Mouse (Mus musculus): ENCODE measurements at regions not wholly inside any gene's neighbourhood (a gene's known extent, or its start where the extent isn't known, plus 50 kb on each side); places are given as distances from the start of the nearest gene placed in this dataset.
A peak's percentile ranks its signal among the peaks of the same experiment; 100 is the strongest.

GRCm38 (mm10) chr16:77835767-77836166 lies 233.9 kb upstream of the Gm11146 start:
- 51% methylated on average over 2 of the region's 2 CpGs for WGBS
- Histone ChIP-seq H3K4me1 (replicated peaks; ENCODE audit: control insufficient read depth, insufficient read depth, low read length) (no peaks in the 10 kb centered on the region), H3K4me3 (replicated peaks; ENCODE audit: low read length) (no peak overlapping the region), H3K27me3 (replicated peaks; ENCODE audit: control insufficient read depth, insufficient read depth, low read length) (no peaks in the 10 kb centered on the region), H3K4me2 (ENCODE audit: low read length) (no peak overlapping the region), H3K9me3 (ENCODE audit: control insufficient read depth, low read length) (no peaks in the 10 kb centered on the region), H3K27ac (ENCODE audit: low read length) (no peak overlapping the region; the same call in 1 of the 2 replicates), H3K9ac (replicated peaks; ENCODE audit: low read depth, low read length) (no peak overlapping the region), H3K36me3 (ENCODE audit: control insufficient read depth, insufficient read depth) (no peaks in the 10 kb centered on the region)
- ATAC-seq: peak; percentile 69

DNA sequence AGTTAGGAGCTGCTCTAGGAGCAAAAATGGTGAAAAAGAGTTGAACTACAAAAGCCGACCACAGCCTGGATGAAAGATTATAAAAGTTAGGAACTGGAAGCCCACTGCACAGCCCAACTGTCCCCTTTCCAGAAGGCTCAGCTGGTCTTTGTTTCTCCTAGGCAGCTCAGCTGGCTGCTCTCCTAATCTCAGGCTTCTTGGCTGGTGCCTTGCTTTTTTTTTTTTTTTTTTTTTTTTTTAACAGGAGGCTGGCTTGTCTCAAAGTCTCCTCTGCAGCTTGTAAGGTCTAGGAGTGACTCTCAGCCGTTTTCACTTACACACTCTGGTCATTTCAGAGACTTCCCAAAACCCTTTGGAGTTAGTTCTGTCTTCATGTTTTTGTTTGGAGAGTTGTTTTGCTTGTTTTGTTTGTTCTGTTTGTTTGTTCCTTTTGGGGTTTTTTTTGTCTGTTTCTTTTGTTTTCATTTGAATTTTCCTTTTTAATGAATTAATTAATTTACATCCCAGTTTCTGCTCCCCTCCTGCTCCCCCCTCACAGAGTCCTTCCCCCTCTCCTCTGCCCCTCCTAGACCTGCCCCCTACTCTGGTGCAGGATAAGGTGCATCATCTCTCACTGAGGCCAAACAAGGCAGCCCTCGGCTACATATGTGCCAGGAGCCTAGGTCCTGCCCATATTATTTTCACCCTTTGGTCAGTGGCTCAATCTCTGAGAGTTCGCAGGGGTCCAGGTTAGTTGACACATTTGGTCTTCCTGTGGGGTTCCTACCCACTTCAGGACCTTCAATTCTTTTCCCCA lies 225.6 kb upstream of the Gm11146 start:
- Histone ChIP-seq H3K4me1 (replicated peaks; ENCODE audit: control insufficient read depth, insufficient read depth, low read length) (peaks cover 3% of the 10 kb centered on the region), H3K4me3 (replicated peaks; ENCODE audit: low read length) (no peak overlapping the region), H3K27ac (ENCODE audit: low read length) (peak overlapping the region; percentile 44; the same call in 1 of the 2 replicates), H3K9me3 (ENCODE audit: control insufficient read depth, low read length) (no peaks in the 10 kb centered on the region), H3K9ac (replicated peaks; ENCODE audit: low read depth, low read length) (no peak overlapping the region), H3K36me3 (ENCODE audit: control insufficient read depth, insufficient read depth) (no peaks in the 10 kb centered on the region), H3K4me2 (ENCODE audit: low read length) (no peak overlapping the region), H3K27me3 (replicated peaks; ENCODE audit: control insufficient read depth, insufficient read depth, low read length) (no peaks in the 10 kb centered on the region)
- ATAC-seq: peak; percentile 89
- 47% methylated on average over 4 of the region's 4 CpGs for WGBS

GRCm38 (mm10) chr16:77799709-77800108 lies 197.8 kb upstream of the Gm11146 start:
- H3K4me1 ChIP-seq (replicated peaks; ENCODE audit: control insufficient read depth, insufficient read depth, low read length): no peaks in the 10 kb centered on the region
- 44% methylated on average over 5 of the region's 5 CpGs for WGBS
- H3K36me3 ChIP-seq (ENCODE audit: control insufficient read depth, insufficient read depth): no peaks in the 10 kb centered on the region
- H3K27me3 ChIP-seq (replicated peaks; ENCODE audit: control insufficient read depth, insufficient read depth, low read length): no peaks in the 10 kb centered on the region
- no peak overlapping the region for H3K27ac ChIP-seq (ENCODE audit: low read length)
- no peak overlapping the region for H3K9ac ChIP-seq (replicated peaks; ENCODE audit: low read depth, low read length)
- H3K9me3 ChIP-seq (ENCODE audit: control insufficient read depth, low read length): no peaks in the 10 kb centered on the region
- no peak overlapping the region for H3K4me2 ChIP-seq (ENCODE audit: low read length)
- no peak overlapping the region for H3K4me3 ChIP-seq (replicated peaks; ENCODE audit: low read length)
- peak; percentile 82 for ATAC-seq

GRCm38 (mm10) chr16:77796926-77797325 lies 195.0 kb upstream of the Gm11146 start:
- H3K4me3 ChIP-seq (replicated peaks; ENCODE audit: low read length): no peak overlapping the region
- H3K9me3 ChIP-seq (ENCODE audit: control insufficient read depth, low read length): no peaks in the 10 kb centered on the region
- H3K4me1 ChIP-seq (replicated peaks; ENCODE audit: control insufficient read depth, insufficient read depth, low read length): no peaks in the 10 kb centered on the region
- no peak overlapping the region for H3K9ac ChIP-seq (replicated peaks; ENCODE audit: low read depth, low read length)
- H3K36me3 ChIP-seq (ENCODE audit: control insufficient read depth, insufficient read depth): no peaks in the 10 kb centered on the region
- WGBS: 69% methylated on average over 4 of the region's 4 CpGs
- H3K27me3 ChIP-seq (replicated peaks; ENCODE audit: control insufficient read depth, insufficient read depth, low read length): no peaks in the 10 kb centered on the region
- no peak overlapping the region for H3K27ac ChIP-seq (ENCODE audit: low read length)
- ATAC-seq: no peak
- no peak overlapping the region for H3K4me2 ChIP-seq (ENCODE audit: low read length)

- no peaks in the 10 kb centered on the region for H3K36me3 ChIP-seq (ENCODE audit: control insufficient read depth, insufficient read depth)
- peak overlapping the region; percentile 96 for H3K27ac ChIP-seq (ENCODE audit: low read length)
- no peak for ATAC-seq
- H3K9ac ChIP-seq (replicated peaks; ENCODE audit: low read depth, low read length): no peak overlapping the region; the same call in 1 of the 2 replicates
- WGBS: 52% methylated on average over 5 of the region's 5 CpGs
- H3K9me3 ChIP-seq (ENCODE audit: control insufficient read depth, low read length): no peaks in the 10 kb centered on the region
- no peak overlapping the region for H3K4me3 ChIP-seq (replicated peaks; ENCODE audit: low read length)
- no peak overlapping the region for H3K4me2 ChIP-seq (ENCODE audit: low read length)
- H3K4me1 ChIP-seq (replicated peaks; ENCODE audit: control insufficient read depth, insufficient read depth, low read length): peaks cover 21% of the 10 kb centered on the region
- no peaks in the 10 kb centered on the region for H3K27me3 ChIP-seq (replicated peaks; ENCODE audit: control insufficient read depth, insufficient read depth, low read length)
These were observed 187.8 kb upstream of the Gm11146 start for GRCm38 (mm10) chr16:77789652-77790051.

DNA sequence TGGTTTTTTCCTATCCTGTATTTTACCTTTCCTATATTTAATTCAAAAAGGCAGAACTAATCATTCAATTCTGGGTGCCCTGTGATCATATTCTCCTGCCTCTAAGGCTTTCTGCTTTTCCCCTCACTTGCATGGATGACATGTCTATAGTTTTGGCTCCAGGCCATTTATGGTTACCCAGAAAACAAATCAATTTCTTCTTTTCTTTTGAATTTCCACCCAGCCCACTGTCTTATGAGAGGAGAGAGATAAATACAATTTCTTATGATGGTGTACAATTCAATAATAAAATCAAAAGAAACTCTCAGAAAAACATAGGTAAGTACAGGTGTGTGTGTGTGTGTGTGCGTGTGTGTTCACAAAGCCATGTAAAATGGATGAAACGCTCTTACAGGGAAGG lies 187.3 kb upstream of the Gm11146 start:
- no peaks in the 10 kb centered on the region for H3K27me3 ChIP-seq (replicated peaks; ENCODE audit: control insufficient read depth, insufficient read depth, low read length)
- ATAC-seq: no peak
- H3K36me3 ChIP-seq (ENCODE audit: control insufficient read depth, insufficient read depth): no peaks in the 10 kb centered on the region
- no peak overlapping the region; the same call in none of the 2 replicates for H3K9ac ChIP-seq (replicated peaks; ENCODE audit: low read depth, low read length)
- no peaks in the 10 kb centered on the region for H3K9me3 ChIP-seq (ENCODE audit: control insufficient read depth, low read length)
- H3K4me2 ChIP-seq (ENCODE audit: low read length): no peak overlapping the region
- WGBS: 74% methylated on average over 2 of the region's 2 CpGs
- H3K4me1 ChIP-seq (replicated peaks; ENCODE audit: control insufficient read depth, insufficient read depth, low read length): peaks cover 21% of the 10 kb centered on the region
- H3K27ac ChIP-seq (ENCODE audit: low read length): peak overlapping the region; percentile 96
- no peak overlapping the region for H3K4me3 ChIP-seq (replicated peaks; ENCODE audit: low read length)

DNA sequence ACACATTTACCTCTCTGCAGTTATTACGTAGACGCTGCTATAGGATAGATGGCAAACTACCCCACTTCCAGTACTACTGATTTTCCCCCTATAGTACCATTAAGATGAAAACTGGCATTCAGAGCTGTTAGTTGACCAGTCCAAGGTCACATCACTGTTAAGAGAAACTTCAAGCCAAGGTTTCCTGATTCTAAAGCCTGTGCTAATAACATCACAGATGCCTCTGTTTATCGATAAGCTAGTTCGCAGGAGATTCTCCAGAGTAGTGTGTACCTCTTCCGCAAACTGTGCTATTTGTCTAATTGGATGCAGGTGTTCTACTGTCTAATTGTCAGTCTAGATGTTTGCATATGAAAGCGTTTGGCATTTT lies 186.9 kb upstream of the Gm11146 start:
- no peaks in the 10 kb centered on the region for H3K9me3 ChIP-seq (ENCODE audit: control insufficient read depth, low read length)
- peak; percentile 10 for ATAC-seq

GRCm38 (mm10) chr16:77788041-77788780 lies 186.3 kb upstream of the Gm11146 start:
- WGBS: 30% methylated on average over 20 of the region's 20 CpGs
- peak overlapping the region; percentile 96 for H3K27ac ChIP-seq (ENCODE audit: low read length)
- H3K9me3 ChIP-seq (ENCODE audit: control insufficient read depth, low read length): no peaks in the 10 kb centered on the region
- peak overlapping the region; percentile 62 for H3K9ac ChIP-seq (replicated peaks; ENCODE audit: low read depth, low read length)
- peak overlapping the region; percentile 24 for H3K4me3 ChIP-seq (replicated peaks; ENCODE audit: low read length)
- H3K4me2 ChIP-seq (ENCODE audit: low read length): peak overlapping the region; percentile 47
- H3K36me3 ChIP-seq (ENCODE audit: control insufficient read depth, insufficient read depth): no peaks in the 10 kb centered on the region
- no peaks in the 10 kb centered on the region for H3K27me3 ChIP-seq (replicated peaks; ENCODE audit: control insufficient read depth, insufficient read depth, low read length)
- peak; percentile 96 for ATAC-seq
- peaks cover 21% of the 10 kb centered on the region for H3K4me1 ChIP-seq (replicated peaks; ENCODE audit: control insufficient read depth, insufficient read depth, low read length)

More for the DNA sequence above, 186.9 kb upstream of the Gm11146 start:
- H3K27ac ChIP-seq (ENCODE audit: low read length): peak overlapping the region; percentile 96
- 52% methylated on average over 6 of the region's 6 CpGs for WGBS
- H3K36me3 ChIP-seq (ENCODE audit: control insufficient read depth, insufficient read depth): no peaks in the 10 kb centered on the region
- peaks cover 21% of the 10 kb centered on the region for H3K4me1 ChIP-seq (replicated peaks; ENCODE audit: control insufficient read depth, insufficient read depth, low read length)
- H3K9ac ChIP-seq (replicated peaks; ENCODE audit: low read depth, low read length): peak overlapping the region; percentile 23; the same call in 1 of the 2 replicates
- no peaks in the 10 kb centered on the region for H3K27me3 ChIP-seq (replicated peaks; ENCODE audit: control insufficient read depth, insufficient read depth, low read length)
- H3K4me3 ChIP-seq (replicated peaks; ENCODE audit: low read length): no peak overlapping the region
- H3K4me2 ChIP-seq (ENCODE audit: low read length): no peak overlapping the region

DNA sequence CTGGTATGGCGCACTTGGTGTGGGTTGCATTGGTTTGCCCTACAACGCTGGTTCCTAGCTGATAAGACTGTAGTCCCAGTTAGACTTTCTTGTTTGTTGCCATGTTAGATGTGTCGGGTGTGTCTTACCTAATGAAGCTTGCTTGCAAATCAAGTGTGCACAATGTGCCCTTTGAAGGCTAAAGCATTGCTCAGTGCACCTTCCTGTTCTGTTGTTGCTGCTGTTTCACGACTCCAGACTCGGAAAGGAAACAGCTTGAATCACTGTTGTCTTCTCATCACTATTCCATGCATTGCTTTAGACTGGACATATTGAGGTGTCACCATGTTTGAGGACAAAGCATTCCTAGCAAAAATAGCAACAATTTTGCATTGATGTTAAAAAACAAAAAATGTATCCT lies 185.1 kb upstream of the Gm11146 start:
- WGBS: 72% methylated on average over 5 of the region's 5 CpGs
- Histone ChIP-seq H3K9ac (replicated peaks; ENCODE audit: low read depth, low read length) (no peak overlapping the region), H3K4me3 (replicated peaks; ENCODE audit: low read length) (no peak overlapping the region), H3K27ac (ENCODE audit: low read length) (peak overlapping the region; percentile 73), H3K27me3 (replicated peaks; ENCODE audit: control insufficient read depth, insufficient read depth, low read length) (no peaks in the 10 kb centered on the region), H3K36me3 (ENCODE audit: control insufficient read depth, insufficient read depth) (no peaks in the 10 kb centered on the region), H3K4me1 (replicated peaks; ENCODE audit: control insufficient read depth, insufficient read depth, low read length) (peaks cover 21% of the 10 kb centered on the region), H3K4me2 (ENCODE audit: low read length) (no peak overlapping the region), H3K9me3 (ENCODE audit: control insufficient read depth, low read length) (no peaks in the 10 kb centered on the region)
- ATAC-seq: no peak

All from forebrain, embryonic 16.5 days (tissue).